Mouse (Mus musculus): ENCODE measurements around the gene Alkbh4. TPM values are rescaled to one million over a fixed set of nuclear protein-coding genes. Genes with fewer than 3 reads are reported as not detected.
A peak's percentile ranks its signal among the peaks of the same experiment; 100 is the strongest.

The Alkbh4 gene
- total RNA-seq, 4 experiments from 2014 or later: 8.5 to 12.2 (median 9.9) TPM

GRCm38 (mm10) chr5:136179594-136179993 is 43.6 kb downstream of the Alkbh4 start:
- no peak for DNase-seq (ENCODE audit: low spot score in 2 of 2)

GRCm38 (mm10) chr5:136181197-136181596 is 45.3 kb downstream of the Alkbh4 start:
- DNase-seq (ENCODE audit: low spot score in 2 of 2): no peak

GRCm38 (mm10) chr5:136182049-136182448 is 46.1 kb downstream of the Alkbh4 start:
- peak in 1 of 2 experiments; percentile 34 for DNase-seq (ENCODE audit: low spot score in 2 of 2)

- no peak for DNase-seq (ENCODE audit: low spot score in 2 of 2)
Observed at GRCm38 (mm10) chr5:136182830-136183229, 46.9 kb downstream of the Alkbh4 start.

DNA sequence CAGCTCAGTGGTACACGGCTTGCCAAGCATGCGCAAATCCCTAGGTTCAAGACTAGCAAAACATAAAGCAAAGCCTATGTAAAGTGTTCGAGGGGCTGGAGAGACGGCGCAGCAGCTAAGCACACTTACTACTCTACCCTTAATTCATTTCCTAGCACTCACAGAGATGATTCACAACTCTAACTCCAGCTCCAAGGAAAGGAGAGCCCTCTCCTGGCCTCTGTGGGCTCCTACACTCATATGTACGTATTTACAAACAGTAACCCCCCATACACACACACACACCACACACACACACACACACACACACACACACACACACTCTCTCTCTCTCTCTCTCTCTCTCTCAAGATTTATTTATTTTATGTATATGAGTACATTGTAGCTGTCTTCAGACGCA is 47.8 kb downstream of the Alkbh4 start:
- no peak for DNase-seq (ENCODE audit: low spot score in 2 of 2)

GRCm38 (mm10) chr5:136186723-136187122 is 50.8 kb downstream of the Alkbh4 start:
- no peak for DNase-seq (ENCODE audit: low spot score in 2 of 2)

Small RNA genes lying within 50 kb of the gene (microRNA-seq; reads per million reads assigned to microRNA genes)
- gene Mir7035: 0.42 to 2.4 reads per million in 2 experiments

Other genes with a start within 250 kb of the Alkbh4 start
- 10 to 100 TPM; 10.9 to 20.6 (median 14.7) TPM for gene Hspb1, start 248.2 kb upstream of the Alkbh4 start, total RNA-seq (2022)
- gene Ywhag, start 201.5 kb upstream of the Alkbh4 start, total RNA-seq (2022): 1,000 to 10,000 TPM; 1,072 to 1,089 (median 1,074) TPM
- gene Ssc4d, start 161.6 kb upstream of the Alkbh4 start, total RNA-seq (2022): 1 to 10 TPM; 1.3 to 2.8 (median 2.0) TPM
- not detected for gene Zp3, start 156.0 kb upstream of the Alkbh4 start, total RNA-seq (2022)
- 10 to 100 TPM in 1 of 4 experiments, 1 to 10 TPM in 3; 7.5 to 11.3 (median 9.6) TPM for gene Dtx2, start 141.3 kb upstream of the Alkbh4 start, total RNA-seq (2022)
- not detected for gene Upk3b, start 97.7 kb upstream of the Alkbh4 start, total RNA-seq (2022)
- gene Upk3bl, start 81.7 kb upstream of the Alkbh4 start, total RNA-seq (2022): under 1 TPM in 2 of 4 experiments, not detected in 2; 0.59 to 0.81 TPM
- 10 to 100 TPM in 1 of 4 experiments, 1 to 10 TPM in 3; 6.2 to 13.4 (median 8.0) TPM for gene Rasa4, start 52.2 kb upstream of the Alkbh4 start, total RNA-seq (2022)
- gene Polr2j, start 19.5 kb upstream of the Alkbh4 start, total RNA-seq (2022): 10 to 100 TPM; 66.2 to 83.2 (median 70.9) TPM
- gene Lrwd1, start 72 bp upstream of the Alkbh4 start, total RNA-seq (2022): 10 to 100 TPM; 11.6 to 14.9 (median 13.4) TPM
- 10 to 100 TPM; 46.5 to 53.3 (median 49.2) TPM for gene Orai2, start 34.6 kb downstream of the Alkbh4 start, total RNA-seq (2022)
- 10 to 100 TPM; 25.2 to 36.0 (median 26.9) TPM for gene Prkrip1, start 62.8 kb downstream of the Alkbh4 start, total RNA-seq (2022)
- gene Sh2b2, start 110.4 kb downstream of the Alkbh4 start, total RNA-seq (2022): 1 to 10 TPM; 5.3 to 7.5 (median 6.7) TPM

Measured in left cerebral cortex, adult 8-10 months (tissue).